Mouse (Mus musculus) B cell, adult 2 months (primary cell): ENCODE data around the gene Cdc42ep4.

Source experiments
- DNase-seq, 2 experiments: peaks; one replicate each; pipeline ENCODE4 v3.0.0; 2022

Gene Cdc42ep4

DNA sequence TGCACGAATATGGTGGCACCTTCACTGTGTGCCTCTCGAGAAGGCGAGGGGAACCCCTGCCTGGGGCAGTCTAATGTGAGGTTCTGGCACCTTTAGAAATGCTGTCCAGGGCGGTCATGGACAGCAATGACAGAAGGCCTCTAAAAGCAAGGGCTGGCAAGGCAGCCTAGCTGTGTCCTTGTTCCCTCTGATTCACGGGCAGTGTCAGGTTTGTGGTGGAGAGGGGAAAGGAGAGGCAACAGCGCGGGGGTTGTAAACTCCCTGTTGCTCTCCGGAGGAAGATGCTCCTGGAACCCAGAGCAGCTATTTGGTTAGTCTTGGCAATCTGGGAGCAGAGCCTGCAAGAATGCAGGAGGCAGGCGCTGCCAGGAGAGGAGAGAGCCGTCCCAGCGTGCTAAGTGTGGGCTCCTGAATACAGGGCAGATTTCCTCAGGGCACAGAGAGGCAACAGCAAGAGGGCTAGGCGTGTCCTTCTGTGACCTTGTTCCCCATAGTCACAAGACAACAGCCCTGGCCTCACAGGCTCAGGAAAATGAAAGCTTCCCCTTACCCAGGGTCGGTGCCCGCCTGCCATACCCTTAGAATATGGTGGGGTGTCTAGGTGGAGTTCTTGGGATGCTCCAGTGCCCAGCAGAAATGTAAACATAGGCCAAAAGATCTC lies 25.3 kb upstream of the Cdc42ep4 start:
- no peak for DNase-seq

DNA sequence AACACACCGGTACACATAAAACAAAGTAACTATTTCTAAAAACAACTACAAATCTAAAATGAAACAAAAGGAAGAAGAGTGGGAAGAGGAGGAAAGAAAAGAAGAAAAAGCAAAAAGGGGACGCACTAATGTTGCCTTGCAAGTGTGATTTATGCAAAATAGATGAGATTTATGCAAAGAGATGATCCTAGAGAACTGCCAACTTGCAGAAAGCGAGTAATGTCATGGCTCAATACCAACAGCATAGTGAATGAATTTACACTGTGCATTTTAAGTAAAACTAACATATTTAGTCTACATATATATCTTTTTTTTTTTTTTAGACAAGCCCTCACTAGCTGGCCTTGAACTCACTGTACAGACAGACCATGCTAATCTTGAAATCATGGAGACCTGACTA lies 23.1 kb upstream of the Cdc42ep4 start:
- no peak for DNase-seq

- no peak for DNase-seq
These were observed 21.5 kb upstream of the Cdc42ep4 start for GRCm38 (mm10) chr11:113773191-113773590.

GRCm38 (mm10) chr11:113771187-113771586 lies 19.5 kb upstream of the Cdc42ep4 start:
- DNase-seq: no peak

- no peak for DNase-seq
These were observed 16.7 kb upstream of the Cdc42ep4 start for GRCm38 (mm10) chr11:113768356-113768755.

DNA sequence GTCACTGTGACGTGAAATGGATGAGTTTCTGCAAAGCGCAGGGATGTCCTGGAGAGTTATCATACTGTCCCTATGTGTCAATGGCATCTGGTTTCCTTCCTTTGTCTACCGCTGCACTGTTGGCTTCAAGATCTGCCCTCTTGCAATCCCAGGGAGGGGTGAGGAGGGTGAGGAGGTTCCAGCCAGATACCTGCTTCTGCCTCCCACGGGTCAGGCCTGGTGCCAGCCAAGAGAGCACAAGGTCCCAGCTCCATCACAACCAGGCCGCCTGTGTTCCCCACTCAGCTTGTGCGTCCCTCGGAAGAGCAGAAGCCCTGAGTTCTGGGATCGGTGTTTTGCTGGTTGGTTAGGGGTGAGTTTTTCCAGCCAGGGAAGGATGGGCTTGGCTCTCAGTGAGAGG lies 15.6 kb upstream of the Cdc42ep4 start:
- DNase-seq: no peak

- DNase-seq: no peak
These were observed 14.8 kb upstream of the Cdc42ep4 start for GRCm38 (mm10) chr11:113766284-113766985.

DNA sequence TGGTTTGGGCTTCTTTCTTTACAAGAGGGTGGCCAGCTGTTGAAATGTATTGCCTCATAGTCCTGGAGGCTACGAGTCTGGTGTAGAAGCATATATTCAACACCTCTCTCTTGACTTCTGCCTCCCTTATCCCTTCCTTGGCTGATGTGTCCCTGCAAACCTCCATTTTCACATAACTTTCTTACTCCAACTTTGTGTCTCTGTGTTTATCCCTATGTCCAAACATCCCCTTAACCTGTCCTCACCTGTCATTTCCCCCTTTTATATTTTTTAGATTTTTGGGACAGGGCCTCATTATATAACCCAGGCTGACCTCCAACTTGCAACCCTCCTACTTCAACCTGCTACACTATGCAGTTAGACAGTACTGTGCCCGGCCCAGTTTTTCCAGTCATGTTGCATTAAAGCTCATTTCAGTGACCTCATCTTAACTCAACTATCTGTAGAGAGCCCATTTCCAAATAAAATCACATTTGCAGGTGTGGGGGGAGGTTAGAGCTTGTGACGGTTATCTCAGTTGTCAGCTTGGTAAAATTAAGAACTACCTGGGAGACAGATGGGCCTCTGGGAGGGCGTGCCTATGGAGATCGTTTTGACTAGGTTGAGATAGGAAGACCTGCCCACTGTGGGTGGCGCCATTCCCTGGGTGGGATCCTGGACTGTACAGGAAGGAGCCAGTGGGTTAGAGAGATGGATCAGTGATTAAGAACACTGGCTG lies 12.6 kb upstream of the Cdc42ep4 start:
- no peak for DNase-seq

GRCm38 (mm10) chr11:113763449-113763848 lies 11.8 kb upstream of the Cdc42ep4 start:
- DNase-seq: no peak

GRCm38 (mm10) chr11:113762136-113762797 lies 10.6 kb upstream of the Cdc42ep4 start:
- no peak for DNase-seq

DNA sequence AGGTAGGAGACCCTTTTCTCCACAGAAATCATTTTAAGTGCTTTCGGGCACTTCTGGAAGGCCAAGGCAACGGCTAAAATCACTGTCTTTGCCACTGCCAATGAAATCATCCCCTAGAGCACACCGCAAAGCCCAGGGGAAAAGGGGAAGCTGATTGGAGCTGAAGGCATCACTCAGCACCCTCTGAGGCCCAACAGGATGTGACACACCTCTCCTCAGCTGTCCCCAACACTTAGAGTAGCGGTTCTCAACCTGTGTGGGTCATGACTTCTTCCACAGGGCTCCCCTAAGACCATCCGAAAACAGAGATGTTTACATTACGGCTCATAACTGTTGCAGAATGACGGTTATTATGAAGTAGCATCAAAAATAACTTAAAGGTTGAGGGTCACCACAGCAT lies 10.0 kb upstream of the Cdc42ep4 start:
- peak; percentile 45 to 52 for DNase-seq

DNA sequence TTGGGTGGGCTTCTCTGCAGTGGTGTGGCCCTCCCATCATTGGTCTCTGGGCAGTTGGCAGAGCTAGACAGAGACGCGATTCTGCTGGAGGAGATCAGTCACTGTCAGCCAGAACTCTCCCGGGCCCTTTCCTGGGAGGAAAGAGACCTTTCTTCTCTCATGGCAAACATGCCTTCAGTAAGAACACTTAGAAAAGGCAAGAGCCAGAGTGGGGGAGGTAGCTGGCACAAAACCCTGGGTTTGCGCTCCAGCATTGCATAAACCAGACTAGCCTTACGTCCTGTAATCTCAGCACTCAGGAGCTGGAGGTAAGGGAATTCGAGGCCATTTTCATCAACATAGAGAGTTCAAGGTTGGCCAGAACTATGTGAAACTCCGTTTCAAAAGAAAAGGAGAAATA lies 8.8 kb upstream of the Cdc42ep4 start:
- no peak for DNase-seq

- DNase-seq: no peak
These were observed 7.2 kb upstream of the Cdc42ep4 start for GRCm38 (mm10) chr11:113758851-113759250.

DNA sequence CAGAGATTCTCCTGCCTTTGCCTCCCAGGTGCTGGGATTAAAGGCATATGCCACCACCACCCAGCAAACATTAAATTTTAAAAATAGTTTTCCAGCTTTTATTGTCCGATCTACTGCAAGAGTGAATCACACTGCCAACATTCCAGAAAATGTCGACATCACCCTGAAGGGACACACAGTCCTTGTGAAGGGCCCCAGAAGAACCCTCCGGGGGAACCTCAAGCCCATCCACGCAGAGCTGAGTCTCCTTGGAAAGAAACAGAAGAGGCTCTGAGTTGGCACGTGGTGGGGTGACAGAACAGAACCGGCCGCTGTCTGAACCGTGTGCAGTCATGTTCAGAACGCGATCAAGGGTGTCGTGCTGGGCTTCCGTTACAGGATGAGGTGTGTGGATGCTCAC lies 4.9 kb upstream of the Cdc42ep4 start:
- DNase-seq: no peak

GRCm38 (mm10) chr11:113755878-113756277 lies 4.2 kb upstream of the Cdc42ep4 start:
- no peak for DNase-seq

DNA sequence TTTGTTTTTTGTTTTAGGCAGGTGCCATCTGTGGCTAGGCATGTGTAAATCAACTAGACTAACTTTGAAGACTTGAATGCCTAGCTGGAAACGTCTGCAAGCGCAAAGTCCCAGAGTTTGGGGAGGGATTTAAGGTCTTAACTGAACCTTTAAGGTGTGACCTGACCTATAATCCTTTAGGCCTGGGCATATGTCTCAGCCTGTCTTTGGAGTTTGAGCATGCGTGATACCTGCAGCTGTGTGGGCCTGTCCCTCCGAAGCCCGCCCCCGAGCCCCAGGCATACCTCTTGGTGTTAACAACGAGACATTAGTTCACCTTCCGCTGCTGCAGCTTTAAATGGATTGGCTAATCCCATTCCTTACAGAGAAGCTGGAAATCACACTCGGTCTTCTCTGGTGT lies 3.2 kb upstream of the Cdc42ep4 start:
- DNase-seq: no peak

- DNase-seq: no peak
These were observed 1.2 kb upstream of the Cdc42ep4 start for GRCm38 (mm10) chr11:113752685-113753430.

GRCm38 (mm10) chr11:113752158-113752661 lies 529 bp upstream of the Cdc42ep4 start:
- peak; percentile 39 to 48 for DNase-seq

GRCm38 (mm10) chr11:113750571-113751483 lies 854 bp downstream of the Cdc42ep4 start:
- peak; percentile 66 to 71 for DNase-seq

DNA sequence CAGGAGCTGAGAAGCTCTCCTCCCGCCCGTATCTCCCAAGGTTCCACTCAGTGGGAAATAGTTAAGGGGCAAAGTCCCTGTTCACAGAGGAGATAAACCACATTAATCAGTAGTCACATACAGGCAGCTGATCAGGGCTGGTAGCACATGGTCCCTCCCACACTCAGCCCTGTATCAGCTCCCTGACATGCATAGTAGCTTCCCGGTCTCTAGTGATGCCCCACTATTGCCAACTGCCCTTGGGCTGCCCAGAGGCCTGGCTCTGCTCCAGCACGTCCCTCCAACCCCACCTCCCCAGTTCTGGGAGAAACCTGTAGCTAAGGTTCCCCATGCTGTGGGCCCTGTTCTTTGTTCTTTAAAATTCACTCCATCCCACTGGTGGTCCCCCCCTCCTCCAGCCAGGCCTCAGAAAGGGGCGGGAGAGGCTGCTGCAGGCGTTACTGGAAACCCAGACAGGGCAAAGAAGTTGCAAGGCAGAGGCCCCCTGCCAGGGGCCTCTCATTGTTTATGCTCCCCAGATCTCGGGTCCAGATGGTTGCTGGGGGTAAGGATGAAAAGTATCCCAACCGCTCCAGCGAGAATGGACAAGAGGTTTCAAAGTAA lies 1.8 kb downstream of the Cdc42ep4 start:
- DNase-seq: no peak
